Mouse (Mus musculus): ENCODE data around the gene Fam185a.

GRCm38 (mm10) chr5:21500133-21500532 lies 75.4 kb downstream of the Fam185a start:
- no peak for TF ChIP-seq CTCF (conservative IDR thresholded peaks at IDR 0.05; ENCODE audit: insufficient read depth, insufficient read length, low read depth, low read length)
- no peak for TF ChIP-seq POLR2A (IDR thresholded peaks at IDR 0.05; ENCODE audit: low read depth, low read length)
